ENCODE assay signal across 7 mouse cellular contexts in genomic region chrX:50594976-50595375, GRCm38 (mm10).
DNase-seq lines count a peak whose midpoint lies in the region; ATAC-seq and TF ChIP-seq lines count a peak whose summit lies in the region.
"Not testable (repeated sequence)": the region's sequence is repeated elsewhere in the genome, so short reads cannot be mapped to it uniquely, and the experiment has no call there.

No protein-coding gene starts in this region.

- TF ChIP-seq EP300 in lung, postnatal 0 days (IDR thresholded peaks at IDR 0.05); stomach, postnatal 0 days (optimal IDR thresholded peaks at IDR 0.05): not testable (repeated sequence)

- not testable (repeated sequence) for H3K9me3 ChIP-seq in heart, embryonic 15.5 days (replicated peaks); hindbrain, postnatal 0 days (ENCODE audit: low read length); kidney, postnatal 0 days (replicated peaks; ENCODE audit: low read length); lung, postnatal 0 days (ENCODE audit: low read length); midbrain, postnatal 0 days (ENCODE audit: low read length); stomach, postnatal 0 days (ENCODE audit: control insufficient read depth, low read length)

- peak; percentile 57 for DNase-seq in brain, embryonic 14.5 days (ENCODE audit: low read depth)
- DNase-seq in hindbrain, postnatal 0 days (ENCODE audit: low spot score): peak; percentile 64
- not testable (repeated sequence) for DNase-seq in kidney, postnatal 0 days (ENCODE audit: low spot score); midbrain, postnatal 0 days (ENCODE audit: low spot score); stomach, postnatal 0 days (ENCODE audit: low spot score)
- DNase-seq in lung, postnatal 0 days (ENCODE audit: low spot score): peak; percentile 18

- not testable (repeated sequence) for H3K27me3 ChIP-seq in heart, embryonic 15.5 days; hindbrain, postnatal 0 days (ENCODE audit: insufficient read depth, low read length); kidney, postnatal 0 days (ENCODE audit: insufficient read depth, low read length); lung, postnatal 0 days (replicated peaks; ENCODE audit: insufficient read depth, low read length); midbrain, postnatal 0 days (ENCODE audit: insufficient read depth, low read length); stomach, postnatal 0 days (ENCODE audit: control insufficient read depth, insufficient read depth, low read length)

- H3K9ac ChIP-seq in heart, embryonic 15.5 days; hindbrain, postnatal 0 days (replicated peaks; ENCODE audit: low read length); kidney, postnatal 0 days (ENCODE audit: low read depth, low read length); lung, postnatal 0 days (replicated peaks; ENCODE audit: low read depth); midbrain, postnatal 0 days (replicated peaks; ENCODE audit: low read length, poor library complexity, severe bottlenecking); stomach, postnatal 0 days (ENCODE audit: low read length): not testable (repeated sequence)

- 0 out of 2 replicates have a peak overlapping the region, but pooled peaks have one; percentile 21 for H3K4me2 ChIP-seq in heart, embryonic 15.5 days
- H3K4me2 ChIP-seq in hindbrain, postnatal 0 days (ENCODE audit: low read depth, low read length); kidney, postnatal 0 days (ENCODE audit: low read length); lung, postnatal 0 days (replicated peaks; ENCODE audit: low read depth, low read length); midbrain, postnatal 0 days (ENCODE audit: low read depth, low read length, poor library complexity, severe bottlenecking); stomach, postnatal 0 days (replicated peaks; ENCODE audit: low read depth): not testable (repeated sequence)

- TF ChIP-seq POLR2A in brain, embryonic 14.5 days (IDR thresholded peaks at IDR 0.05; ENCODE audit: borderline replicate concordance, extremely low read depth, insufficient read depth, insufficient read length, poor library complexity, severe bottlenecking): not testable (repeated sequence)

- not testable (repeated sequence) for H3K27ac ChIP-seq in heart, embryonic 15.5 days; kidney, postnatal 0 days; lung, postnatal 0 days (ENCODE audit: low read length); midbrain, postnatal 0 days (ENCODE audit: low read depth, low read length); stomach, postnatal 0 days (replicated peaks)
- peak overlapping the region; percentile 26; the same call in 1 of the 2 replicates for H3K27ac ChIP-seq in hindbrain, postnatal 0 days

- 73% methylated on average over 4 of the region's 4 CpGs for WGBS in heart, embryonic 15.5 days
- whole genome bisulfite sequencing in hindbrain, postnatal 0 days: 73% methylated on average over 4 of the region's 4 CpGs
- whole genome bisulfite sequencing in kidney, postnatal 0 days: 68% methylated on average over 4 of the region's 4 CpGs
- 78% methylated on average over 4 of the region's 4 CpGs for WGBS in lung, postnatal 0 days
- 83% methylated on average over 4 of the region's 4 CpGs for WGBS in midbrain, postnatal 0 days
- 81% methylated on average over 4 of the region's 4 CpGs for WGBS in stomach, postnatal 0 days

- TF ChIP-seq CTCF in brain, embryonic 14.5 days (IDR thresholded peaks at IDR 0.05; ENCODE audit: borderline replicate concordance, extremely low read depth, insufficient read depth, insufficient read length): 0 out of 2 replicates have a peak, but pooled peaks have one; percentile 5
- TF ChIP-seq CTCF in hindbrain, postnatal 0 days (IDR thresholded peaks at IDR 0.05; ENCODE audit: low read depth): peak; percentile 48
- peak; percentile 54 for TF ChIP-seq CTCF in kidney, postnatal 0 days (IDR thresholded peaks at IDR 0.05; ENCODE audit: low read depth)
- peak; percentile 60 for TF ChIP-seq CTCF in lung, postnatal 0 days (IDR thresholded peaks at IDR 0.05)
- peak; percentile 59 for TF ChIP-seq CTCF in midbrain, postnatal 0 days (IDR thresholded peaks at IDR 0.05)
- peak; percentile 56 for TF ChIP-seq CTCF in stomach, postnatal 0 days (IDR thresholded peaks at IDR 0.05; ENCODE audit: low read depth)

- not testable (repeated sequence) for H3K4me3 ChIP-seq in heart, embryonic 15.5 days; hindbrain, postnatal 0 days (ENCODE audit: low read length); kidney, postnatal 0 days (replicated peaks; ENCODE audit: low read depth, low read length); lung, postnatal 0 days (ENCODE audit: low read depth, low read length); midbrain, postnatal 0 days (ENCODE audit: low read depth, low read length); stomach, postnatal 0 days (ENCODE audit: low read depth, low read length)

- ATAC-seq in heart, embryonic 15.5 days (replicated peaks; ENCODE audit: insufficient number of reproducible peaks, insufficient read depth, low FRiP score, low read depth); hindbrain, postnatal 0 days; kidney, postnatal 0 days (replicated peaks; ENCODE audit: low FRiP score, low read depth); lung, postnatal 0 days; midbrain, postnatal 0 days (ENCODE audit: low FRiP score); stomach, postnatal 0 days (ENCODE audit: low FRiP score, low TSS enrichment): not testable (repeated sequence)

- not testable (repeated sequence) for H3K4me1 ChIP-seq in heart, embryonic 15.5 days (replicated peaks); hindbrain, postnatal 0 days (ENCODE audit: insufficient read depth, low read length); kidney, postnatal 0 days (replicated peaks; ENCODE audit: insufficient read depth, low read length); lung, postnatal 0 days (ENCODE audit: insufficient read depth, low read depth, low read length); midbrain, postnatal 0 days (ENCODE audit: insufficient read depth, low read length); stomach, postnatal 0 days (replicated peaks; ENCODE audit: control insufficient read depth, insufficient read depth)

- not testable (repeated sequence) for H3K36me3 ChIP-seq in heart, embryonic 15.5 days; hindbrain, postnatal 0 days (ENCODE audit: insufficient read depth, low read length); kidney, postnatal 0 days (ENCODE audit: insufficient read depth, low read length); lung, postnatal 0 days (ENCODE audit: insufficient read depth, low read length); midbrain, postnatal 0 days (ENCODE audit: insufficient read depth, low read length); stomach, postnatal 0 days (ENCODE audit: control insufficient read depth, insufficient read depth, low read length)

Comparison
In these comparisons a context has a peak if more than half of its experiments do, and no peak if none do; other contexts are left out.
1. CTCF ChIP-seq: peak in every context shown above with its lines; median percentile 60 in lung, postnatal 0 days; 59 in midbrain, postnatal 0 days; 56 in stomach, postnatal 0 days; 54 in kidney, postnatal 0 days; 48 in hindbrain, postnatal 0 days; 5 in brain, embryonic 14.5 days.